Mouse (Mus musculus) frontal cortex, postnatal 36 days (tissue): Measurements from ENCODE around the gene Trex1.

Source experiments
- DNase-seq, 2 experiments: peaks; one replicate each; pipeline ENCODE4 v3.0.0; 2022; ENCODE audit warnings: low spot score in 2 of 2

The Trex1 gene

DNA sequence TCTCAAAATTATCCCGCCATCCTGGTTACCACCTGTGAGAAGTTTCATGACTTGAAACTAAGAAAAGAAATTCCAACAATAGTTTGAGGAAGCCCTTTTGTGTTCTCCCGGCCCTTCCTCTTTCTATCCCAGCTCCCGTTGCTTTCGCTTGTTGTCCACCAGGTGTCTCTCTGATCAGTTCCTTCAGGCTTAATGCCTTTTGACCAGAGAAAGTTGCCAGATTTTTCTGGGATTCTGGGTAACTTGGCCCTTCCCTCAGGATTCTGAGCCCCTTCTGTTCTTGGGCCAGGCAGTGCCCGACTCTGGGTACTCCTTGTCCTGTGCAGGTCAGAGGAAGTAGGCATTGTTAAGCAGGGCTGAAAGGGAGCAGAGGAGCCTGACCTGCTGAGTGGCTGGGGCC is 28.5 kb upstream of the Trex1 start:
- peak in 1 of 2 experiments; percentile 28 for DNase-seq

GRCm38 (mm10) chr9:109084922-109085321 is 25.4 kb upstream of the Trex1 start:
- DNase-seq = no peak

DNA sequence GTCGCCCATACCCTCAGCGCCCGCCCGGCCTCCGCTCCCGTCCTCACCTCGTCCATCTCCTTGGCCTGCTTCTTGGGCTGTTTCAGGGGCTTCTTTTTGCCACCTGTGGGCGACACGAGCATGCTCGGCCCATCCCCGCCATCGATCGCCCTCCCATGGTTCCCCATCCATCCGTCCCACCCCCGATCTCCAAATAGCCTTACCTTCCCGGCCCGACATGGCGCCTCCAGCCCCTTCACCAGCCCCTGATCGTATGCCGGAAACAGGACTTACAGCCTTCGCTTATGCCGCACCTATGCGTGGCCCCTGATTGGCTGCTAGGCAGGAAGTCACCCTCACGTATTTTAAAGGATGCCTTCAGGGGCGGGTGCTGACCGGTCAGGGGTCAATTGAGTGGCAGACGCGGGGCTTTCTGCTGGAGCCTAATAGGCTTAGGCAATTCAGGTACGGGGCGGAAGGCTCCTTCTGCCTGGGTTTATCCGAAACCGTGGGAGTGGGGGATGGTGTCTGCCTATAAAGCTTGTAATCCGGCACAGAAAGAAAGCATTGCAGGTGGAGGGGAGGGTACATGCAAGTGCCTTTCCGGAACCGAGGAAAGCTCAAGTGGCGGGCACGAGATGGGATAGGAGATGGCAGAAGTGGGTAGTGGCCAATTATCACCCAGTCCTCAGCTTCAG is 22.7 kb upstream of the Trex1 start, which contains the start of the genes Ccdc51 and Tma7:
Gene Ccdc51 (plus strand): TSS at position 370 of the 677 bp plus-strand sequence.
Gene Tma7 (minus strand): TSS at position 464 of the 677 bp plus-strand sequence.
- peak; percentile 89 to 92 for DNase-seq

- DNase-seq = no peak
Measured at GRCm38 (mm10) chr9:109081749-109082123, 22.2 kb upstream of the Trex1 start.

GRCm38 (mm10) chr9:109080516-109080915 is 21.0 kb upstream of the Trex1 start:
- DNase-seq = no peak

- peak; percentile 95 to 96 for DNase-seq
Measured at GRCm38 (mm10) chr9:109073661-109074573, 14.4 kb upstream of the Trex1 start, which contains the start of gene Atrip. Atrip (minus strand) TSS chr9:109074124.

- no peak for DNase-seq
Measured at GRCm38 (mm10) chr9:109068095-109068735, 8.7 kb upstream of the Trex1 start.

GRCm38 (mm10) chr9:109060898-109061295 is 1.4 kb upstream of the Trex1 start:
- no peak for DNase-seq

GRCm38 (mm10) chr9:109060184-109060897 is 807 bp upstream of the Trex1 start:
- DNase-seq = no peak

DNA sequence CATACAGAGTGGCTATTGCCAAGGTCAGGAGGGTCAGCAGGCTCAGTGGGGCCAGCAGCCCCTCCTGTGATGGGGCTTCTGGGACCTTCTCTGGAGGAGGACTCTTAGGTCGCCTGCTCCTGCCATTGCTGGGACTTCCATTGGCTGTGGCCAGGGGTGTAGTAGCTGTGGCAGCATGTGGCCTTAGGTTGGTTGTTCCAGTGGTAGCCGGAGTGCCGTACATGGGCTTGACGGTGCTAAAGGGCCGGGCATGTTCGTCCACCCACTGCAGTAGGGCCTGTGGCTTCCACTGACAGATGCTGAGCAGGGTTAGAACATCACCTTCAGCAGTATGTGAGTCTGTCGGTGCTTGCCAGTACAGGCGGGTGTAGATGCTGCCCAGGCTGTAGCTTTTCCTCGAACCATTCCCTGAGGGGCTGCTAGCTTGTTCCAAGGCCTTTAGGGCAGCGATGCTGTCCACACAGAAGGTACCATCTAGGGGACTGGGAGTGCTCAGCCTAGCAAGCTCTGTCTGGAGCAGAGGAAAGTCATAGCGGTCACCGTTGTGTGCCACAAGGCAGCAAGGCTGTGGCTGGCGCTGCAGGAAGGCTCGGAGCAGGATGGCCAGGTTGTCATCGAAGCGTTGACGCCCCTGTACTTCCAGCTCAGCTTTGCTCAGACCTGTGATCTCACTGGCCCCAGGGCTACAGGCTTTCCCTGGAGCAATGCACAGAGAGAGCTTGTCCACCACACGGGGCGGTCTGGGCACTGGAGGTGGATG is 1.3 kb downstream of the Trex1 start:
- no peak for DNase-seq

- DNase-seq = no peak
Measured at GRCm38 (mm10) chr9:109057543-109057942, 2.0 kb downstream of the Trex1 start.

DNA sequence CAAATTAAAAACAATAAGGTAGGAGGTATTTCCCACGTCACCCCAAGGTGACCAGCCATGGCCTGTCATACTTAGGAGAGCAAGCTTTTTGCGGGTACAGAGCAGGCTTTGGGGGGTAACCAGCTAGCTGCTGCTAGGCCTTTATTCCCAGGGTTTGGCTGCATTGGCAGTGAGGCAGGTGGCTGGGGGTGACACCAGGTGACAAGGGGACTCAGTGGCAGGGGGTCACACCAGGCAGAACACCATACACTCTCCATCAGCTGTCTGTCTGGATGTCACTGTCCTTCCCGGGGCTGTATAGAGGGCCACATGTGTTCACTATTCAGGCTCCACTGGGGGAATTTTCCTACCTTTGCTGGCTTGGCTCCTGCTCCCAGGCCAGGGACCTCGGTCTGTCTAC is 2.6 kb downstream of the Trex1 start:
- DNase-seq = no peak

DNA sequence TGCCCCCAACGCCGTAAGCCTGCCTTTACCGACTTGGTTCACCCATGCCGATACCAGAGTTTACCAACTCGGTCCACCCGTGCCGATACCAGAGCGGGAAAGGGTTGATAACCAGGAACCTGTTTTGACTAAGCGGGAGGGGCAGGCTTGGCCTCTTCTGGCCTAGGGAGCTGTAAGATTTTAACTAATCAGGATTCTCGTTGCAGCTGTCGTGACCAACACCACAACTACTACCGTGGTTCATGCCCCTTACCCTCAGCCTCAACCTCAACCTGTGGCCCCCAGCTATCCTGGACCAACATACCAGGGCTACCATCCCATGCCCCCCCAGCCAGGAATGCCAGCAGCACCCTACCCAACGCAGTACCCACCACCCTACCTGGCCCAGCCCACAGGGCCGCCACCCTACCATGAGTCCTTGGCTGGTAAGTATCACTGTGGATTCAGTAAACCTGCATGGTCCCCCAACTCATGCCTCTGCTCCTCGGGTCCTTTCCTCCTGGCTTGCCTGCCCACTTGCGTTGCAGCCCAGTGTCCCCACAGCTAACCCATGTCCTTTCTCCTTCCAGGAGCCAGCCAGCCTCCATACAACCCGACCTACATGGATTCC is 3.3 kb downstream of the Trex1 start:
- DNase-seq = no peak

DNA sequence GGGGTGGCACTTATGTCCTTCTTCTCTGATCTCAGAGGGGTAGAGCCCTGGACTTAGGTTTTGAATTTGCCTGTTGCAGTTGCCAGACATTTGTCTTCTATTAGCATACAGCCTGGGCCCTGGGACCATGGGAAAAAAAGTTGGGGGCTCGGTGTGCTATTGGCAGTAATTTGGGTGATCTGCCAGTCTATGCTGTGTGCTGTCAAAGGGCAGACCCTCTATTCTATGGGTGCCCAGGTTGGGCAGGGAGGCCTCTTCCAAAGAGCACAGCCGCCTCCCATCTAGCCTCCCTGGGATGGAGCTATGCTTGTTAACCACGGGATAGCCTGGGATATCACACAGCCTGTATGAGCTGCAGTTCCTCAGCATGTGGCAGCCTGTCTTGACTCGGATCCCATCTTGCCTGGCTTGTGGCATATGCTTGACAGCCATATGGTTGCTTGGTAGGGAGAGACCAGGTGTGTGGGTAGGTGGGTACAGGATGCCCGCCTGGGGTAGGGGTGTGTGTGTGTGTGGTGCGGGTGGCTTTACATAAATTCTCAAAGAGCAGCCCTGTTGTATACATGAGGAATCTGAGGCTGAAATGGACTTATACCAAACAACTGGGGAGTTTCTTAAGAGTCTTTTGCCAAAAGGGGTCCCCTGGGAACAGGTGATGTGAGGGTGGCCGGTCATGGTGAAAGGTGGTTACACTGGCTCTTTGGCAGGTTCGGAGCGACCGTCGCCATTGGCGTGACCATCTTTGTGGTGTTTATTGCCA is 4.1 kb downstream of the Trex1 start:
- peak; percentile 21 to 33 for DNase-seq

DNA sequence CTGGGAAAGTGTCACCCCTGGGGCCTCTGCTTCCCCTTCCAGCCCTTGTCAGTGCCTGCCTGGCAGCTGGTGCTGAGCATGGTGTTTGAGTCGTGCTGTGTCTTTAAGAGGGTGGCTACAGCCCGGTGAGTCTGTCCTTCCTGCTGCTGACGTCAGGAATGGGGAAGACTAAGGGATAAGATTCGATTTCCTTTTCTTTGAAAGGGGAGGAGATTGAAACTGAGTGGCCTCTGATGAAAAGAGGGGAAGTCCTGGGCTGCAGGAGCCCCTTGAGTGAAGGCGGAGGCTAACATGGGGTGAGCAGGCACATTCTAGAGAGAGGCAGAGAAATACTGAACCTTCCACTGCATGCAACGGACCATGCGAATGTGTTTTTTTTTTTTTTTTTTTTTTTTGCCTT is 4.8 kb downstream of the Trex1 start:
- DNase-seq = peak; percentile 75 to 86

GRCm38 (mm10) chr9:109053851-109054250 is 5.7 kb downstream of the Trex1 start:
- no peak for DNase-seq

GRCm38 (mm10) chr9:109053366-109053765 is 6.2 kb downstream of the Trex1 start:
- DNase-seq = no peak

DNA sequence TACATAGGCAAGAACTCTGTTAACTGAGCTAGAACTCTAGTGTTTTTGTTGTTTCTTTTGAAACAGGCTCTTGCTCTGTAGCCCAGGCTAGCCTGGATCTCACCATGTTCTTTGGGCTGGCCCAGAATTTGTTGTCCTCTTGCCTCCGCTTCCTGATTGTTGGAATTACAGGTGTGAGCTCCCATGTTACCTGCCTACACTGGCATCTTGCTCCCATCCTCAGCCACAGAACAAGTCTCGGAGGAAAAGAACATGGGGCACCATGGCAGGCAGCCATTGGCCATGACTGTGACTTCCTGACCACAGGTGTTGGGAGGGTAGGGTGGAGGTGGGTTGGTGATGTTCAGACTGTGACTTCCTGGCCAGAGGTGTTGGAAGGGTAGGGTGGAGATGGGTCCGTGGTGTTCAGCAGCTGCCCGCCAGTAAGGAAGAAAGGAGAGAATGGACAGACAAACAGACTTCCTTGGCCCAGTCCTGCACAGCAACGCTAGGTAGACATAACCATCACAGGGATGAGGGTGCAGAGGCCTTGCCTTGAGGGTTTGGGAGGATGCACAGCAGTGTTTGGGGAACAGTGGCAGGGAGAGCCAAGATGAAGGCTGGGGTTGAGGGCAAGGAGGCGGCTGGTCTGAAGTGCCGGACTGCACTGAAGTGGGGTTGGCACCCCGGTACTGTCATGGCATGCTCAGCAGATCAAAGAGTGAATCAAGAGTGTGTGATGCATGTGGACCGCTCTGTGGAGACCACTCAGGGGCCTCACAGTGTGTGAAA is 6.9 kb downstream of the Trex1 start:
- DNase-seq = no peak
